Mouse (Mus musculus): Measurements from ENCODE around the gene Gtf2a1. TPM values are rescaled to one million over a fixed set of nuclear protein-coding genes. Genes with fewer than 3 reads are reported as not detected.
A peak's percentile ranks its signal among the peaks of the same experiment; 100 is the strongest.
"Not testable (repeated sequence)": the region's sequence is repeated elsewhere in the genome, so short reads cannot be mapped to it uniquely, and the experiment has no call there.

Gene Gtf2a1
- polyA plus RNA-seq, 1 experiment from 2014 or later = 13.0 TPM

DNA sequence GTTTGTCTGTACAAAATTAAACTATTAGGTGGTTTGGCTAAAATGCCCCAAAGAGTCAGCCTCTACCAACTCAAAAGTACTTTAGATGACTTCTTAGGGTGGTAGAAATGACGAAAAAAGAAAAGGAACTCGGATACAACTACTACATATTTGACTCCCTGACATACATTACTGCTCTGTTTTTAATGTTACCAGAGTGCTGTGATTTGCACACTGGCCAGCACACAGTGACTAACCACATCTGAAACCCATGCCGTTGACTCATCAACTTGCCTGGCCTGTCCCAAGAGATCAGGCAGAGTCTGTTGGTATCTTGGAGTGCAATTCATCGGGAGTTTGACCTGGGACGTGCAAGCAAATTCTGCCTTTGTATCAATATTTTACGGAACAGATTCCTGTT, 429 bp upstream of the Gtf2a1 start:
- ATAC-seq (peak; percentile 59), DNase-seq (ENCODE audit: low read depth, low spot score) (peak; percentile 42)
- no peak for TF ChIP-seq CTCF (IDR thresholded peaks at IDR 0.05)
- in situ Hi-C loops (cut with MboI; ENCODE audit: low pct_unique_long_range_greater_than_20kb) = no loop called here
- H3K27me3 ChIP-seq = no peaks in the 10 kb centered on the region
- CTCF ChIA-PET = no interaction called here
- POLR2A ChIA-PET = interaction anchor here (0.6 kb wide), 1 partner anchor 191 kb away, joined by 3 read pairs; no protein-coding TSS in a partner anchor

DNA sequence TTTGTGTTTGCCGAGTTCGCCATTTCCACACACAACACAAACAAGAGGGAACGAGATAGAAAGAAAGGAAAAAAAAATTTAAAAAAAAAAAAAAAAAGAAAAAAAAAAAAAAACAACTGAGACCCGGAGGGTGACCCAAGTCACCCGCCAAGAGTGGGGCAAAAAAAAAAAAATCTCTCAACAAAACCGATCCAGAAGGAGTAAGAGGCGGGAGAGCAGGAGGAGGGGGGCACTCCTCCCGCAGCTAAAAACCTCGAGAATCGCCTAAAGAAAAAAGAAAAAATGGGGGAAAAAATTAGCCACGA, 793 bp downstream of the Gtf2a1 start:
- in situ Hi-C loops (cut with MboI; ENCODE audit: low pct_unique_long_range_greater_than_20kb) = no loop called here
- H3K27me3 ChIP-seq = no peaks in the 10 kb centered on the region
- ChIA-PET POLR2A (interaction anchor here (0.6 kb wide), 1 partner anchor 851 kb away, joined by 3 read pairs; no protein-coding TSS in a partner anchor), CTCF (no interaction called here)
- DNase-seq (ENCODE audit: low read depth, low spot score) (no peak), ATAC-seq (no peak)
- TF ChIP-seq CTCF (IDR thresholded peaks at IDR 0.05) = no peak

DNA sequence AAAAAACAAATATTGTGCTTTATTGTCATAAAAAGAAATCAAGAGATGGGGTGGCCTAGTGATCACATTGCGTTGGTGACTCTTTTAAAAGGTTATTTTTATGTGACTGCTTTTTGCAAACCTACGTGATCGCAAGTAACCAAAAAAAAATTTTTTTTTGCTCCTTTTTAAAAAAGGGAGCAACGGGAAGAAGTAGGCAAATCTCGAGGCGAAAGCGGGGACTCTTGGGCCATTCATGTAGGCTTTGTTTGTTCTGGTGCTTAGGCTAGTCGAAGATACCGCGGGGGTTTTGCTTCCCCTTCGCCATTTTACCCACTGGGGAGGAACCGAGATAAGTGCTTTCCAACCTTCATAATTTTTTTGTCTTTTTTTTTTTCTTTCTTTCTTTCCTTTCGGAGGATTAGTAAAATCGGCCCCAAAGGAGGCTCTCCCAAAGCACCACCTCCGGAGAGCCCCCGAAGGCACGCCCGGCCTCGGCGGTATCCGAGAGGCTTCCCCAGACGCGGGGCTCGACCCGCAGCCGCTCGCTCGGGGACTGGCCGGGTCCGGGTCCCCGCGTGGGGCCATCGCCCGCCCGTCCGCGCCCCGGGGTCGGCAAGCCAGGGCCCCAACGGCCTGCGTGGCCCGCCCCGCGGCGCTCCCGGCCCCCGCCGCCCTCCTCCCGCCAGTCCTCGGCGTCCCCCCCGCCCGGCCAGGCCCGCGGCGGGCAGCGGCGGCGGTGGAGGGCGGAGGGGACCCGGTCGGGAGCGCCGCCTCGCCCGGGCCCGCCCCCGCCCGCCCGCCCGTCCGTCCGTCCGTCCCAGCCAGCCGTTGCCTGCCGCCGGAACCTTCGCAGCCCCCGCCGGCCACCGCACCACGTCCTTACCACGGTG, 1.4 kb downstream of the Gtf2a1 start:
- DNase-seq (ENCODE audit: low read depth, low spot score) = peak; percentile 13
- ChIA-PET POLR2A (no interaction called here), CTCF (no interaction called here)
- H3K27me3 ChIP-seq = no peaks in the 10 kb centered on the region
- ATAC-seq = peak; percentile 4
- no peak for TF ChIP-seq CTCF (IDR thresholded peaks at IDR 0.05)
- in situ Hi-C loops (cut with MboI; ENCODE audit: low pct_unique_long_range_greater_than_20kb) = no loop called here

DNA sequence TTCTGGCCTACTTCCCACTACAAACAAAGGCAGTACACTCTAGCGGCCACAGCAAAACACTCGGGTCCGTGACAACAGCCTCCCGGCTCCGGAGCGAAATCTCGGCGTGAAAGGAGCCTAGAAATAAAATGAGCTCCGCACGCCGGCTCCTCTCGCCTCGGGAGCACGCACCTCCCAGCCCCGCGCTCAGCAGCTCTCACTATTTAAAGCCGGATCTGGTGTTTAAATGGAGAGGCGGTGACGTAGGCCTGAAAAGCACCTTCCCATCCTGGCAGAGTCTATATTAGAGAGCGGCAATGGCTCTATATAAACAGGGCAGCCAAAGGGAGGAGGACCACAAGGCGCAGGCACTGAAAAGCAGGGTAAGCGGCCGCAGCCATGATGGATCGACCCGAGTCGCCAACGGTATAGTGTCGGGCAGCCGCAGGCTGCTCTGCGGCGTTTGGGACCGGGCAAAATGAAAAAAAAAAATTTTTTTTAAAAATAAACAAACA, 2.1 kb downstream of the Gtf2a1 start:
- no peak for TF ChIP-seq CTCF (IDR thresholded peaks at IDR 0.05)
- no peaks in the 10 kb centered on the region for H3K27me3 ChIP-seq
- ChIA-PET POLR2A (no interaction called here), CTCF (no interaction called here)
- peak; percentile 60 for ATAC-seq
- DNase-seq (ENCODE audit: low read depth, low spot score) = peak; percentile 61
- in situ Hi-C loops (cut with MboI; ENCODE audit: low pct_unique_long_range_greater_than_20kb) = no loop called here

DNA sequence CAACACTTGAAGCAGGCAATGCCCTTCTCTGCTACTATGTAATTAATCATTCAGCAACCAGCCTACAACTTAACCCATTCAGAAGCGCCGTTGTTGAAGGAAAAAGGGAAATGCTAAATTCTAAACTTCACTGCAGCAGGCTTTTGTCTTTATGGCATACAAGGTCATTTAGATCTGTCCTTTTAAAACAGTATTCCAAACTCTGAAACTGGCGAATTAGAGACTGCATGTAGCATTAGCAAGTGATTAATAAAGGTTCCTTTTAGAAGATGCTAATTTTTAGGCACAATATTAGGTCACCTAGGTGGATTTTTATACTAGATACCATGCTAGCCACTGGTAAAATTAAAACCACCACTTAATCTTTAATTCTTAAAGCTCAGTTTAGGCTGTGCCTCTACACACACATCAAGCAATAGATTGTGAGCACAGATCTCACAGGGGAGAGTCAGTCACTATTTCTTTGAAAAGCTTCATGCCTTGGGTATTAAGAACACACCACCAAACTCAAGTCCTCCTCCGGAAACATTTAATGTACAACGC, 2.7 kb downstream of the Gtf2a1 start:
- POLR2A ChIA-PET = no interaction called here
- no peak for TF ChIP-seq CTCF (IDR thresholded peaks at IDR 0.05)
- no peaks in the 10 kb centered on the region for H3K27me3 ChIP-seq
- CTCF ChIA-PET = no interaction called here
- in situ Hi-C loops (cut with MboI; ENCODE audit: low pct_unique_long_range_greater_than_20kb) = no loop called here
- ATAC-seq (no peak), DNase-seq (ENCODE audit: low read depth, low spot score) (no peak)

DNA sequence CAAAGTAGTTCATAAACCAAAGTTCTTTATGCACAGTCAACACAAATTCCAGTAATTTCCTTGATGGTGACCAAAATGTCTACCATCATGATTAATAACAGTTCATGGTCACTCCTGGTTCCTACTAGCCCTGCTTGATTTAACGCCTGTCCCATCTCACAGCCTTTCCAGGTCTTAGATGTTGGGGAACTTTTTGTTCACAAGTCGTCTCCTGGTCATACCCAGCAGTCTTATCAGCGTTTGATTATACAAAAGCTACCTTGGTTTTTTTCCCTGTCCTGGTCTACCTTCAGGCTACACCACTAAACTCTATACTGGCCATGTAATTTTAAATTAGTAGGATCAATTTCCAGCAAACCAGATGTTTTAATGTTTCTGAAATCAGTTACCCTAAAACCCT, 3.2 kb downstream of the Gtf2a1 start:
- ATAC-seq = no peak
- in situ Hi-C loops (cut with MboI; ENCODE audit: low pct_unique_long_range_greater_than_20kb) = no loop called here
- DNase-seq (ENCODE audit: low read depth, low spot score) = no peak
- H3K27me3 ChIP-seq = no peaks in the 10 kb centered on the region
- ChIA-PET CTCF (no interaction called here), POLR2A (no interaction called here)
- no peak for TF ChIP-seq CTCF (IDR thresholded peaks at IDR 0.05)

DNA sequence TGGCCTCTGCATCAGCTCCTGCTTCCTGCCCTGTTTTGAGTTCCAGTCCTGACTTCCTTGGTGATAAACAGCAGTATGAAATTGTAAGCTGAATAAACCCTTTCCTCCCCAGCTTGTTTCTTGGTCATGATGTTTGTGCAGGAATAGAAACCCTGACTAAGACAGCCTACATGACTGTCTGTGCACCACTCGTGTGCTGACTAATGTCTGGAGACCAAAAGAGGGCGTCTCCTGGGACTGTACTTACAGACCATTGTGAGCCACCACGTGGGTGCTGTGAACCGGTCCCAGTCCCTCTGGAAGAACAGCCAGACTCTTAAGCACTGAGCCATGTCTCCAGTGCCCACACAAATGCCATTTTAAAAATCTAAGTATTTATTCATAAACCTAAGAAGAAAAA, 4.5 kb downstream of the Gtf2a1 start:
- DNase-seq (ENCODE audit: low read depth, low spot score); CTCF ChIA-PET; ATAC-seq; in situ Hi-C loops (cut with MboI; ENCODE audit: low pct_unique_long_range_greater_than_20kb); H3K27me3 ChIP-seq: not testable (repeated sequence)
- POLR2A ChIA-PET = interaction anchor here (0.6 kb wide), 1 partner anchor 8 kb away, joined by 3 read pairs; no protein-coding TSS in a partner anchor

DNA sequence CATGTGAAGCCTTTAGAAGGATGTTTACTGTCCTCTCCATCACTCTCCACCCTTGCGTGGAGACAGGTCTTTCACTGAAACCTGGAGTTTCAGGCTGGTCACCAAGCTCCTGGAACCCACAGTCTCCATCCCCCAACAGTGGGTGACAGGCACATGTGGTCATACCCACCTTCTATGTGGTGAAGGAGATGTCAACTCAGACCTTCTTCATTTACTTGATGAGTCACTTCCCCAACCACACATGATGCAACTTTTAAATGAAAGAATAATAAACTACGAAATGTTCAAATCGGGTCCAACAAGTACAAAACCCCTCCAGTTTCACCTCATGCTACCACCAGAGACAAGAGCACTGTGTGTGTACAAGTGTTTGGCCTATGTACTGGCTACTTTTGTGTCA, 5.1 kb downstream of the Gtf2a1 start:
- no peak for ATAC-seq

DNA sequence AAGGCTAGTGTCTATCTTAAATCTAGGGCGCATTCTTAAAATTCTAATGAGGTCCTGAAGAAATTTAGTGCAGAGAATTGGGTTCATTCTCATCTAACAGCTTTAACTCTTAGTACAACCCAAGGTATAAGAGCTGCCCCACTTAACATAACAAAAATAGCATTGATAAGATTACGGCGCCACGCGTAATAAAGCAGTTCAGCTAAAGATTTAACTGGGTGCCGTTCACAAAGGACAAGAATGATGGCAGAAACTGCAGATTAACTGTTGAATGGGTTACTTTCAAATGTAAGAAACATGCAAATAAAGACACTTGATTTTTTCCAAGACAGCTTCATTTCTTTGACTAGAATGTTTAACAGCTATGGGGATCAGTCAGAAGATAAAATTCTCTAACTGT, 6.9 kb downstream of the Gtf2a1 start:
- in situ Hi-C loops (cut with MboI; ENCODE audit: low pct_unique_long_range_greater_than_20kb) = no loop called here
- ChIA-PET POLR2A (no interaction called here), CTCF (interaction anchor here (1.8 kb wide), 1 partner anchor 11 kb away, joined by 7 read pairs; no protein-coding TSS in a partner anchor)
- ATAC-seq = no peak
- TF ChIP-seq CTCF (IDR thresholded peaks at IDR 0.05) = no peak
- H3K27me3 ChIP-seq = no peaks in the 10 kb centered on the region
- no peak for DNase-seq (ENCODE audit: low read depth, low spot score)

More for the DNA sequence above, 5.1 kb downstream of the Gtf2a1 start:
- no peak for DNase-seq (ENCODE audit: low read depth, low spot score)
- TF ChIP-seq CTCF (IDR thresholded peaks at IDR 0.05) = no peak
- in situ Hi-C loops (cut with MboI; ENCODE audit: low pct_unique_long_range_greater_than_20kb) = no loop called here
- ChIA-PET POLR2A (no interaction called here), CTCF (no interaction called here)
- H3K27me3 ChIP-seq = no peaks in the 10 kb centered on the region

DNA sequence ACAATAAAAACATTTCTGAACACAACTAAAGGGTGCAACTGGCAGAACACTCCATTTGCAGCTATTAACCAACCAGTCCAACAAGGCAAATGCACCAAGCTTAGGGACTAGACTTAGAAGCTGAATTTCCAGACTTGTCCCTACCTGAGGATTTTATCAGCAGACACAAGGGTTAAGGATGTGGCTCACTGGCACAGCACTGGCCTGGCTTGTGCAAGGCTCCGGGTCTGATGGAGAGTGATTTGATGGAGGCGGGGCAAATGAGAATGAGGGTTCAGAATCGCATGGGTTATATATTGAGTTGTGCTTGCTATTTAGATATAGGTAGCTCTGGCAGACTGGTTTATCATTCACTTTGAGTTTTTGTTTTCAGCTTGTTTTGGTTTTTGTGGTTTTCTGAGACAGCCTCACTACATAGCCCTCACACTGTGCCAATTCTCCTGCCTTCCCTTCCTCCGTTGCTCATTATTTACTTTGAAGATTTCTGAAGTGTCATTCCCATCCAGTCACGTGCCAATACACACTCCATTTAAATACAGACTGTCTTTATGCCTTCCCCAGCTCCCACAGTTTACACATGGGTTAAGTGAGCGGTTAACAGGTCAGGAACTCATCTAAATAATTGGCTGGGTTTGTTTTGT, 7.8 kb downstream of the Gtf2a1 start:
- DNase-seq (ENCODE audit: low read depth, low spot score) (no peak), ATAC-seq (no peak)
- POLR2A ChIA-PET = no interaction called here
- H3K27me3 ChIP-seq = no peaks in the 10 kb centered on the region
- no peak for TF ChIP-seq CTCF (IDR thresholded peaks at IDR 0.05)
- in situ Hi-C loops (cut with MboI; ENCODE audit: low pct_unique_long_range_greater_than_20kb) = no loop called here
- CTCF ChIA-PET = interaction anchor here (1.8 kb wide), 1 partner anchor 10 kb away, joined by 7 read pairs; no protein-coding TSS in a partner anchor

Data from Patski (cell line).